Mouse (Mus musculus) heart, embryonic 15.5 days (tissue): ENCODE data around the gene Ferd3l. TPM values are rescaled to one million over a fixed set of nuclear protein-coding genes. Genes with fewer than 3 reads are reported as not detected.

Source experiments
- ATAC-seq: fragments of 200-750 bp; cut with Nextera tagmentation; replicated peaks from 2 replicates; pipeline ENCODE4 v1.8.0; 2017; ENCODE audit warnings: low read depth, moderate TSS enrichment; ENCODE audit not compliant: insufficient number of reproducible peaks, insufficient read depth, low FRiP score
- H3K27ac ChIP-seq: fragments of 300-500 bp; sonication (generic); 2 replicates; pipeline ENCODE4 v1.5.1; 2015; ENCODE audit warnings: mild to moderate bottlenecking, inconsistent platforms
- H3K27me3 ChIP-seq: fragments of 300-500 bp; sonication (generic); 2 replicates; pipeline ENCODE4 v1.6.1; 2015; ENCODE audit warnings: inconsistent platforms
- H3K36me3 ChIP-seq: fragments of 300-500 bp; sonication (generic); 2 replicates; pipeline ENCODE4 v1.6.1; 2015; ENCODE audit warnings: mild to moderate bottlenecking, inconsistent platforms
- H3K4me1 ChIP-seq: fragments of 300-500 bp; sonication (generic); replicated peaks from 2 replicates; pipeline ENCODE4 v1.6.1; 2015; ENCODE audit warnings: inconsistent platforms
- H3K4me2 ChIP-seq: fragments of 300-500 bp; sonication (generic); 2 replicates; pipeline ENCODE4 v1.6.1; 2015; ENCODE audit warnings: inconsistent platforms, mild to moderate bottlenecking, moderate library complexity
- H3K4me3 ChIP-seq: fragments of 300-500 bp; sonication (generic); 2 replicates; pipeline ENCODE4 v1.5.1; 2015; ENCODE audit warnings: mild to moderate bottlenecking, inconsistent platforms
- H3K9ac ChIP-seq: fragments of 300-500 bp; sonication (generic); 2 replicates; pipeline ENCODE4 v1.6.1; 2015; ENCODE audit warnings: mild to moderate bottlenecking, inconsistent platforms
- H3K9me3 ChIP-seq: fragments of 300-500 bp; sonication (generic); replicated peaks from 2 replicates; pipeline ENCODE4 v1.6.1; 2016; ENCODE audit warnings: inconsistent platforms
- WGBS: fragments of 180-500 bp; shearing (Covaris S2); methylation state at CpG from one replicate; pipeline ENCODE4 v1.1.7; 2015; ENCODE audit warnings: mixed read lengths; 5-methylcytosine and 5-hydroxymethylcytosine counted together
- polyA plus RNA-seq: library from polyadenylated mRNA; unstranded; fragments of >200 nt; fragmentation: Nextera tagmentation; extraction: Ambion mirVana; gene quantifications from 2 replicates; pipeline ENCODE4 v1.2.1, GENCODE M21; 2015

Gene Ferd3l
- polyA plus RNA-seq, 1 experiment from 2014 or later, result not detected

DNA sequence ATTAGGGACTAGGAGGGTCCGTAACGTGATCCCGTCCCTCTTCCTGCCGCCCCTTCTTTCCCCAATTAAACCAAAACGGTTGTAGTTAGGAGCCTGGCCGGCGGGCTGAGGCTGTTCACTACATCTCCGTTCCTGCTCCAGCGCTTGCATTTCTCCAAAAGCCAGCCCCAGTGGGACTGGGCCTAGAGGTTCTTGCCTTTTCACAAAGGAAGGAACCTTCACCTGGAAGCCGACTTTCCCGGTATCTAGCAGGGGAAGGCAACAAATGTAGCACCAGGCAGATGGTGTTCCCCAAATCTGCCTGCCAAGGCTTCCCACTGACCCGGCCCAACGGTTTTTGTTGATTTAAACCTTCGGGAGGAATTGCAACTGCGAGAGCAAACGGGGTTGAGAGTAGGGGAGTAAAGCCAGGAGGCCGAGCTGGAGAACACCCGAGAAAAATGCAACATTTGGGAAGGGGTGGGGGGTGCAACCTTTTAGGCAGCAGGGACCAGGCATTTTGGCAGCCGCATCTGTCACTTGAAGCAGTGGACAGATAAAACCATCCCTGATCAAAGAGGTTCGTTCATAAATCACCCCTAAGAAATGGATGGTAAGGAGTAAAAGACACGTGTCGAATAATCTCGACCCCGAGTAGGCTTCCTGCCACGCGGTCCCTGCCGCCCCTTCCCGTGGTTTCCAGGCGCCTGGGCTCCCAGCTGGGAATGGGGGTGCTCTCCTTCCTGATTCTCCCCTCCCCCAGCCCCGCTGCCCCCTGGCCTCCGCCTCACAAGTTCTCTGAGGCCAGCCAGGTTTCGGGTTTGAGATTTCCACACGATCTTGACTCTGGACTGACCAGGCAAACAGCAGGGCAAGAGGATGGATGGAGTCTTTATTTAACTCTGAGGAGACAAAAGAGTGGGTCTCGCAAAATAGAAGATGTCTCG is 38.5 kb downstream of the Ferd3l start:
- peak overlapping the region; percentile 68 for H3K4me2 ChIP-seq
- H3K27ac ChIP-seq, result no peak overlapping the region
- peak overlapping the region; percentile 42 for H3K4me3 ChIP-seq
- no peaks in the 10 kb centered on the region for H3K36me3 ChIP-seq
- peaks cover 93% of the 10 kb centered on the region for H3K27me3 ChIP-seq
- H3K9ac ChIP-seq, result no peak overlapping the region
- H3K9me3 ChIP-seq, result no peaks in the 10 kb centered on the region
- 3% methylated on average over 35 of the region's 35 CpGs for WGBS
- ATAC-seq, result no peak
- H3K4me1 ChIP-seq, result peaks cover 27% of the 10 kb centered on the region

- Histone ChIP-seq H3K4me3 (peak overlapping the region; percentile 42), H3K4me2 (peak overlapping the region; percentile 68), H3K27ac (no peak overlapping the region), H3K36me3 (no peaks in the 10 kb centered on the region), H3K9ac (no peak overlapping the region), H3K27me3 (peaks cover 90% of the 10 kb centered on the region), H3K4me1 (peaks cover 24% of the 10 kb centered on the region), H3K9me3 (no peaks in the 10 kb centered on the region)
- no peak for ATAC-seq
- 2% methylated on average over 21 of the region's 21 CpGs for WGBS
These were observed 39.3 kb downstream of the Ferd3l start for GRCm38 (mm10) chr12:33967514-33967913.

- ATAC-seq, result no peak
- no peak overlapping the region for H3K27ac ChIP-seq
- H3K9ac ChIP-seq, result no peak overlapping the region
- H3K4me2 ChIP-seq, result peak overlapping the region; percentile 68
- 4% methylated on average over 37 of the region's 37 CpGs for WGBS
- peak overlapping the region; percentile 42 for H3K4me3 ChIP-seq
- no peaks in the 10 kb centered on the region for H3K36me3 ChIP-seq
- no peaks in the 10 kb centered on the region for H3K9me3 ChIP-seq
- peaks cover 90% of the 10 kb centered on the region for H3K27me3 ChIP-seq
- peaks cover 24% of the 10 kb centered on the region for H3K4me1 ChIP-seq
These were observed 40.0 kb downstream of the Ferd3l start for GRCm38 (mm10) chr12:33968041-33968897.

- Histone ChIP-seq H3K9me3 (no peaks in the 10 kb centered on the region), H3K4me3 (no peak overlapping the region; the same call in 1 of the 2 replicates), H3K36me3 (no peaks in the 10 kb centered on the region), H3K27ac (no peak overlapping the region), H3K4me1 (peaks cover 24% of the 10 kb centered on the region), H3K4me2 (peak overlapping the region; percentile 68; the same call in 1 of the 2 replicates), H3K27me3 (peaks cover 85% of the 10 kb centered on the region), H3K9ac (no peak overlapping the region)
- 36% methylated on average over 4 of the region's 4 CpGs for WGBS
- ATAC-seq, result no peak
These were observed 40.6 kb downstream of the Ferd3l start for GRCm38 (mm10) chr12:33968898-33969178.

Other genes starting within 250 kb of the Ferd3l start
- 3.3 TPM in 2 replicates for gene Twist1, start 29.2 kb downstream of the Ferd3l start, polyA plus RNA-seq